Comparison of ENCODE assay signal across 25 mouse cellular contexts in the genomic region with DNA sequence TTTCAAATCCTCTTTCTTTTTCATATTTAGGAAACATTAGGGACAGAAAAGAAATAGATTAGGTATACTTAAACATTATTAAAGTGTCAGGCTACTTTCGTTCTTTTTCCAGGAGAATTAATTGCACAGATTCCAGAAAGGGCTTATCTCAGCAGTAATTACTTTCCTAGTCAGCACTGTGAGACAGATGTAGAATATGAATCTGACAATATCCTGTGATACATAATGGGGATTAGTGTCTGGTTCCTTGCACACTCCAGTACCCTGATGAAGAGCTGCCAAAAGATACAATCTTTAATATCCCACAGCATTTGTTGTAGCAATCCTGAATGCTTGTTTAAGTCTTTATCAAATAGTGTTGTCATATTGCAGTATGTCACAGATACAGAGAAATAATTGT.
DNase-seq lines count a peak whose midpoint lies in the region; ATAC-seq and TF ChIP-seq lines count a peak whose summit lies in the region.
"Had no signal": no experiment of that assay in that cellular context is flagged by ENCODE, and none has a peak within 500 bp of the region (broad histone marks: within the 10 kb centered on the region; RNA-seq: fewer than 3 reads in every experiment).

No protein-coding gene starts in this region.

- H3K9ac ChIP-seq in embryonic facial prominence, embryonic 14.5 days (ENCODE audit: low read depth, low read length), result no peak overlapping the region
- no peak overlapping the region for H3K9ac ChIP-seq in hindbrain, postnatal 0 days (replicated peaks; ENCODE audit: low read length)
- no peak overlapping the region for H3K9ac ChIP-seq in hindbrain, embryonic 12.5 days
- no peak overlapping the region for H3K9ac ChIP-seq in midbrain, embryonic 13.5 days (replicated peaks)
- H3K9ac ChIP-seq: embryonic facial prominence, embryonic 12.5 days; neural tube, embryonic 12.5 days had no signal

- no peaks in the 10 kb centered on the region for H3K9me3 ChIP-seq in embryonic facial prominence, embryonic 14.5 days (ENCODE audit: control insufficient read depth, low read length)
- H3K9me3 ChIP-seq in embryonic facial prominence, embryonic 10.5 days, result no peaks in the 10 kb centered on the region
- no peaks in the 10 kb centered on the region for H3K9me3 ChIP-seq in hindbrain, postnatal 0 days (ENCODE audit: low read length)
- no peaks in the 10 kb centered on the region for H3K9me3 ChIP-seq in hindbrain, embryonic 12.5 days (replicated peaks)
- no peaks in the 10 kb centered on the region for H3K9me3 ChIP-seq in midbrain, embryonic 13.5 days
- H3K9me3 ChIP-seq: embryonic facial prominence, embryonic 12.5 days; heart, embryonic 10.5 days; limb, embryonic 10.5 days; neural tube, embryonic 12.5 days had no signal

- no peaks in the 10 kb centered on the region for H3K27me3 ChIP-seq in embryonic facial prominence, embryonic 14.5 days (replicated peaks; ENCODE audit: control insufficient read depth, insufficient read depth, low read length)
- no peaks in the 10 kb centered on the region for H3K27me3 ChIP-seq in embryonic facial prominence, embryonic 10.5 days (replicated peaks; ENCODE audit: low read depth, poor library complexity, severe bottlenecking)
- H3K27me3 ChIP-seq in hindbrain, postnatal 0 days (ENCODE audit: insufficient read depth, low read length), result no peaks in the 10 kb centered on the region
- H3K27me3 ChIP-seq in hindbrain, embryonic 12.5 days, result no peaks in the 10 kb centered on the region
- no peaks in the 10 kb centered on the region for H3K27me3 ChIP-seq in midbrain, embryonic 13.5 days
- H3K27me3 ChIP-seq: embryonic facial prominence, embryonic 12.5 days; neural tube, embryonic 12.5 days had no signal

- no peak for TF ChIP-seq CTCF in hindbrain, postnatal 0 days (IDR thresholded peaks at IDR 0.05; ENCODE audit: low read depth)

- peak; percentile 70 for ATAC-seq in embryonic facial prominence, embryonic 14.5 days (ENCODE audit: low read depth)
- peak; percentile 74 for ATAC-seq in hindbrain, postnatal 0 days
- ATAC-seq in hindbrain, embryonic 12.5 days (ENCODE audit: low FRiP score), result no peak; the same call in 1 of the 2 replicates
- ATAC-seq in midbrain, embryonic 13.5 days, result peak; percentile 84
- ATAC-seq: inflammation-experienced regulatory T-cells, adult 6 months; lung, postnatal 0 days had no signal

- no peaks in the 10 kb centered on the region for H3K36me3 ChIP-seq in embryonic facial prominence, embryonic 14.5 days (ENCODE audit: control insufficient read depth, insufficient read depth, low read length)
- H3K36me3 ChIP-seq in embryonic facial prominence, embryonic 10.5 days (replicated peaks), result no peaks in the 10 kb centered on the region
- no peaks in the 10 kb centered on the region for H3K36me3 ChIP-seq in hindbrain, postnatal 0 days (ENCODE audit: insufficient read depth, low read length)
- no peaks in the 10 kb centered on the region for H3K36me3 ChIP-seq in hindbrain, embryonic 12.5 days
- H3K36me3 ChIP-seq in midbrain, embryonic 13.5 days, result no peaks in the 10 kb centered on the region
- H3K36me3 ChIP-seq: embryonic facial prominence, embryonic 12.5 days; heart, embryonic 10.5 days; limb, embryonic 10.5 days; neural tube, embryonic 12.5 days had no signal

- peak; percentile 33 for DNase-seq in embryonic facial prominence, embryonic 14.5 days (ENCODE audit: low spot score)
- no peak for DNase-seq in embryonic facial prominence, embryonic 10.5 days (ENCODE audit: low spot score)
- peak; percentile 32 for DNase-seq in hindbrain, postnatal 0 days (ENCODE audit: low spot score)
- DNase-seq in retina, embryonic 14.5 days (ENCODE audit: low spot score), result peak; percentile 63
- no peak for DNase-seq in heart, adult 9 months (ENCODE audit: low spot score in 2 of 2)
- no peak for DNase-seq in Muller cell, postnatal 12 days (ENCODE audit: inconsistent ontology term)
- DNase-seq: adrenal gland, postnatal 25 days; cerebellum, adult 11 months; cerebellum, postnatal 10 days; gastrocnemius, adult 2 months; heart, postnatal 4 days; kidney, adult 18-20 months; liver; thymus, adult 18-20 months; thymus, postnatal 36 days had no signal

- no peak overlapping the region for H3K4me3 ChIP-seq in embryonic facial prominence, embryonic 14.5 days (ENCODE audit: low read depth, low read length)
- no peak overlapping the region for H3K4me3 ChIP-seq in embryonic facial prominence, embryonic 10.5 days
- no peak overlapping the region for H3K4me3 ChIP-seq in hindbrain, postnatal 0 days (ENCODE audit: low read length)
- no peak overlapping the region for H3K4me3 ChIP-seq in hindbrain, embryonic 12.5 days
- no peak overlapping the region for H3K4me3 ChIP-seq in midbrain, embryonic 13.5 days (replicated peaks)
- H3K4me3 ChIP-seq: embryonic facial prominence, embryonic 12.5 days; erythroblast, embryonic 14.5 days; gastrocnemius, adult 2 months; heart, embryonic 10.5 days; limb, embryonic 10.5 days; neural tube, embryonic 12.5 days had no signal

- no peak overlapping the region for H3K27ac ChIP-seq in embryonic facial prominence, embryonic 14.5 days (replicated peaks; ENCODE audit: low read depth, low read length)
- H3K27ac ChIP-seq in embryonic facial prominence, embryonic 10.5 days (replicated peaks), result no peak overlapping the region
- no peak overlapping the region for H3K27ac ChIP-seq in hindbrain, postnatal 0 days
- no peak overlapping the region for H3K27ac ChIP-seq in hindbrain, embryonic 12.5 days
- no peak overlapping the region for H3K27ac ChIP-seq in midbrain, embryonic 13.5 days
- H3K27ac ChIP-seq: embryonic facial prominence, embryonic 12.5 days; gastrocnemius, adult 2 months; heart, embryonic 10.5 days; kidney, postnatal 0 days; limb, embryonic 10.5 days; neural tube, embryonic 12.5 days had no signal

- H3K4me1 ChIP-seq in embryonic facial prominence, embryonic 14.5 days (ENCODE audit: control insufficient read depth, insufficient read depth, low read length), result no peaks in the 10 kb centered on the region
- no peaks in the 10 kb centered on the region for H3K4me1 ChIP-seq in embryonic facial prominence, embryonic 10.5 days
- H3K4me1 ChIP-seq in hindbrain, postnatal 0 days (ENCODE audit: insufficient read depth, low read length), result no peaks in the 10 kb centered on the region
- H3K4me1 ChIP-seq in hindbrain, embryonic 12.5 days, result no peaks in the 10 kb centered on the region
- 0 out of 2 replicates have a peak, but pooled peaks cover 3% of the 10 kb centered on the region for H3K4me1 ChIP-seq in midbrain, embryonic 13.5 days (replicated peaks)
- H3K4me1 ChIP-seq: embryonic facial prominence, embryonic 12.5 days; heart, embryonic 10.5 days; limb, embryonic 10.5 days; neural tube, embryonic 12.5 days had no signal

- H3K4me2 ChIP-seq in embryonic facial prominence, embryonic 14.5 days (ENCODE audit: low read depth, low read length), result no peak overlapping the region
- H3K4me2 ChIP-seq in hindbrain, postnatal 0 days (ENCODE audit: low read depth, low read length), result no peak overlapping the region
- H3K4me2 ChIP-seq in hindbrain, embryonic 12.5 days (replicated peaks), result no peak overlapping the region
- H3K4me2 ChIP-seq in midbrain, embryonic 13.5 days (replicated peaks), result no peak overlapping the region
- H3K4me2 ChIP-seq: embryonic facial prominence, embryonic 12.5 days; neural tube, embryonic 12.5 days had no signal

- 50% methylated on average over 1 of the region's 1 CpGs for WGBS in embryonic facial prominence, embryonic 14.5 days
- 73% methylated on average over 1 of the region's 1 CpGs for WGBS in embryonic facial prominence, embryonic 10.5 days
- WGBS in hindbrain, postnatal 0 days, result 47% methylated on average over 1 of the region's 1 CpGs
- 68% methylated on average over 1 of the region's 1 CpGs for WGBS in hindbrain, embryonic 12.5 days
- 27% methylated on average over 1 of the region's 1 CpGs for WGBS in midbrain, embryonic 13.5 days

Comparison
In these comparisons a context has a peak if more than half of its experiments do, and no peak if none do; other contexts are left out.
1. DNase-seq: peak in embryonic facial prominence, embryonic 14.5 days (single experiment), hindbrain, postnatal 0 days (single experiment) and retina, embryonic 14.5 days (single experiment); none in embryonic facial prominence, embryonic 10.5 days (single experiment), heart, adult 9 months (0 of 2) and Muller cell, postnatal 12 days (single experiment).